Mouse (Mus musculus): Measurements from ENCODE around the gene Gm45808. TPM values are rescaled to one million over a fixed set of nuclear protein-coding genes. Genes with fewer than 3 reads are reported as not detected.

The Gm45808 gene
- polyA plus RNA-seq, 1 experiment from 2014 or later = 0.15 TPM

DNA sequence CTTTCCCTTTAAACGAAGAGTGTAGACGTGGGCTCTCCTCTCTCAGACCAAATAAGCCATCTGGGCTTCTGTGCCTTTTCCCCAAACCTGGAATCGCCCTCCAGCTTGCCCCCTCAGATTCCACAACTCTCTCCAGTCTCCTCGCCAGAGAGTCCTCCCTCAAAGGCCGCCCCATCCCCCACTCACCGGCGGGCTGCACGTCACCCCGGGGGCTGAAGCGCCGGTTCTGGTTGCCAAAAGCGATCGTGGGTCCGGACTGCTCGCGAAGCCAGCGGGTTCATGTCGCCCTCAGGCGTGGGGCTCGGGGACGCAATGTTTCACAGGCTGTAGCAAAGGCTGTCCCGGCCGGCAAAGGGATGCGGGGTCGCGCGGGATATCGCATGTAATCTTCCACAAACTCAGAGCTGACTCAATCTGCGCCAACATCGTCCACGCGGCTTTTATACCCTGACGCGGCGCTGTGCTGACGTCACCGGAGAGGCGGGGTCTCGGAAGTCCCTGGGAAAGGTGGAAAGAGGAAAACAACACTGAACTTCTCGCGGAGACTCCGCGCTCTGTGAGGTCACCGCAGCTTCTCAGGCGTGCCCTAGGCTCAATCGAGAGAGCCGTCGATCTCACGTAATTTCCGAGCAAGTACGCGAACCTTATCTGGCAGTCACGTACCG, 39.3 kb upstream of the Gm45808 start, which contains the start of the genes Ppp1r15a and Plekha4:
Gene Ppp1r15a (minus strand): TSS at position 460 of the 665 bp plus-strand sequence.
Gene Plekha4 (plus strand): TSS at position 522 of the 665 bp plus-strand sequence.
- 0 out of 2 replicates have a peak, but pooled peaks have one; percentile 7 for TF ChIP-seq CTCF (IDR thresholded peaks at IDR 0.05; ENCODE audit: low read depth)
- peak; percentile 58 for TF ChIP-seq EP300 (IDR thresholded peaks at IDR 0.05; ENCODE audit: low read depth)
- H3K4me2 ChIP-seq (ENCODE audit: low read depth, low read length) = peak within 1 kb of the TSS; percentile 73
- under 1% methylated on average over 54 of the region's 54 CpGs for WGBS (ENCODE audit: insufficient replicate concordance)

DNA sequence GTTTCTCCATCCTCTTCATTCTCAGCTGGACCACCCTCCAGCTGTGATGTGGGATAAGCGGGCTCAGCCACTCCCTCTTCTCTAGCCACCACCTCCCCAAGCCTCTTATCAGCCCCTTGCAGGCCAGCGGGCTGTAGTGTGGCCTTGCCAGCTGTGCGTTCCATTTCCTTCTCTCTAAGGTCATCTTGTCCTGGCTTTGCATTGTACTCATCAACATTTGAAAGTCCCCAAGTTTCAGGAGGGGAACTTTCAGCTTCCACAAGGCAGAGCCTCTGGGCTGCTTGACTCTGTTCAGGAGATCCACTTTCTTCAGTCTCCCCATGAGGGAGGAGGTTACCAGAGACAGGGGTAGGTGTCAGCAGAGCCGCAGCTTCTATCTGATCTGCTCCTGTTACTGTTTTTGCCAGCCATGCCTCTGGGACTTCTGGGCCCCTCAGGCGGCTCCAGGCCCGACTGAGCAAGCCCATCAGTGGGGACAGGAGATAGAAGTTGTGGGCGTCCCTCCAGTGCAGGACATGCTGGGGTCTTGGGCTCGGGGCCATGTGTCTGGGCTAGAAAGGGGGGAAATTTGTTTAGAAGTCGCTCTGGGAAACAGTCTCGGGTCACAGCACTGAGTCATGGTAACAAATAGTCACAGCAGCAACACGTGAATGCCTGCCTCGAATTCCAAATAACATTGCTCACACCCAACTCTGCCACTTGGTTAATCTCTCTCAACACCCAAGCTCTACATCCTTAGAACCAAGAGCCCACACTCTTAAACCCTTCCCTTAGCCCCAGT, 38.4 kb upstream of the Gm45808 start:
- no peak for TF ChIP-seq CTCF (IDR thresholded peaks at IDR 0.05; ENCODE audit: low read depth)
- peak; percentile 96 for TF ChIP-seq EP300 (IDR thresholded peaks at IDR 0.05; ENCODE audit: low read depth)
- peak; percentile 84 for DNase-seq
- peak; percentile 81 for ATAC-seq
- H3K27me3 ChIP-seq (ENCODE audit: insufficient read depth, low read length) = no peaks in the 10 kb centered on the region
- peaks cover 23% of the 10 kb centered on the region for H3K36me3 ChIP-seq (replicated peaks; ENCODE audit: insufficient read depth, low read length)
- peaks cover 29% of the 10 kb centered on the region for H3K4me1 ChIP-seq (ENCODE audit: insufficient read depth)
- peak overlapping the region; percentile 98 for H3K27ac ChIP-seq (ENCODE audit: low read depth)
- peak overlapping the region; percentile 96 for H3K9ac ChIP-seq (replicated peaks)
- peak overlapping the region; percentile 73 for H3K4me2 ChIP-seq (ENCODE audit: low read depth, low read length)
- no peaks in the 10 kb centered on the region for H3K9me3 ChIP-seq (ENCODE audit: low read length)
- peak overlapping the region; percentile 86 for H3K4me3 ChIP-seq (ENCODE audit: low read depth, low read length)
- 11% methylated on average over 12 of the region's 12 CpGs for WGBS (ENCODE audit: insufficient replicate concordance)

More for the DNA sequence above, 39.3 kb upstream of the Gm45808 start, which contains the start of the genes Ppp1r15a and Plekha4:
- DNase-seq (peak; percentile 97), ATAC-seq (peak; percentile 84)
- peaks cover 23% of the 10 kb centered on the region for H3K36me3 ChIP-seq (replicated peaks; ENCODE audit: insufficient read depth, low read length)
- H3K4me1 ChIP-seq (ENCODE audit: insufficient read depth) = peaks cover 30% of the 10 kb centered on the region
- peak within 1 kb of the TSS; percentile 86 for H3K4me3 ChIP-seq (ENCODE audit: low read depth, low read length)
- no peaks in the 10 kb centered on the region for H3K9me3 ChIP-seq (ENCODE audit: low read length)
- H3K9ac ChIP-seq (replicated peaks) = peak within 1 kb of the TSS; percentile 96
- H3K27ac ChIP-seq (ENCODE audit: low read depth) = peak within 1 kb of the TSS; percentile 98
- H3K27me3 ChIP-seq (ENCODE audit: insufficient read depth, low read length) = no peaks in the 10 kb centered on the region

DNA sequence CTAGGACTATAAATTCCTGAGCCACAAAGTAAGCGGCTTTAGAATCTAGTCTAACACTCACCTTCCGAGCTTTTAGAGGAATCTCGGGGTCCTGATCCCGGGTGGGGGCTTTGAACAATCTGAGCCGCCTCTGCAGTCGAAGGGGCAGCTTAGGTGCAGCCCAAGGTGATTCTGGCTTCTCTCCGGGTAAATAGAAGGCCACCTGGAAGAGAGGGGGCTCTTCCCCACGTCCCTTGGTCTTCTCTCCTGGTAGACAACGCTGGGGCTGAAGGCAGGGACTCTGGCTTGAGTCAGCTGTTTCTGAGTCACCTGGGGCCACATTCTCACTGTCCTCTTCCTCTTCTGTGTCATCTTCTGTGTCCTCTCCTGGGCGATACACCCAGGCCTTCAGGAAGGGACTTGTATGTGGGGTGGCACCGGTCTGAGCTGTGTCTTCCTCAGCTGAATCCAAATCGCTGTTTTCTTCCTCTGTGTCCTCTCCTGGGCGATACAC, 37.1 kb upstream of the Gm45808 start:
- H3K9ac ChIP-seq (replicated peaks) = peak overlapping the region; percentile 66
- ATAC-seq (no peak), DNase-seq (no peak)
- TF ChIP-seq EP300 (IDR thresholded peaks at IDR 0.05; ENCODE audit: low read depth) = no peak
- TF ChIP-seq CTCF (IDR thresholded peaks at IDR 0.05; ENCODE audit: low read depth) = no peak
- peaks cover 23% of the 10 kb centered on the region for H3K36me3 ChIP-seq (replicated peaks; ENCODE audit: insufficient read depth, low read length)
- H3K4me3 ChIP-seq (ENCODE audit: low read depth, low read length) = peak overlapping the region; percentile 86
- H3K9me3 ChIP-seq (ENCODE audit: low read length) = no peaks in the 10 kb centered on the region
- peaks cover 27% of the 10 kb centered on the region for H3K4me1 ChIP-seq (ENCODE audit: insufficient read depth)
- peak overlapping the region; percentile 68 for H3K27ac ChIP-seq (ENCODE audit: low read depth)
- H3K27me3 ChIP-seq (ENCODE audit: insufficient read depth, low read length) = no peaks in the 10 kb centered on the region
- 70% methylated on average over 12 of the region's 13 CpGs for WGBS (ENCODE audit: insufficient replicate concordance)
- H3K4me2 ChIP-seq (ENCODE audit: low read depth, low read length) = peak overlapping the region; percentile 82

DNA sequence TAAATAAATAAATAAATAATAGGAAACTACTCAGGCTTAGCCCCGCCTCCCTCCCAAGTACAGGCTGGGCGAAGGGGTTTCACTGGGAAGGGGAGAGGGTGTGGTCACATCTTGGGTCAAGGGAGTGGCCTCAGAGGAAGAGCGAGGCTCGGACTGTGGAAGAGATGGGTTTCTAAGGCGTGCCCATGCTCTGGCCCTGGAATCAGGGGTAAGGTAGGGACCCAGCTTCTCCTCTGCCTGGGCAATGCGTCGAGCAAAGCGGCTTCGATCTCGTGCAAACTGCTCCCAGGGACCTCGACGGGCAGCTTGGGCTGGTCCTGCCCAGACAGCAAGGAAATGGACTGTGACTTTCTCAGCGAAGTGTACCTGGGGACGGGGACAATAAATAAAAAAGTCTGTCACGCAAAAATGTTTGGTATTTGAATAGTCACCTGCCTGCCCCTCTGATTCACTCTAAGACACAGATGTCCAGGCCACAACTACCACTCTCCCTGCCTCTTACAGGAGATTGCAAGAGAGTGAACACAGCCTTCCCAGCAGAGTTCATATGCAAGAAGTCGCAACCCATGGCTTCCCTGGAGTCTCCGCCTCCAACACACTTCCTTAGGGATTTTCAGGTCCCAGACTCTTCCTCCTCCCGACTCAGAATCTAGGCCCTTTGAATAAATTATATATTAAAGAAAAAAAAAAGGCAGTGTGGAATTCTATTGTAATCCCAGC, 36.5 kb upstream of the Gm45808 start:
- no peak for DNase-seq
- 68% methylated on average over 18 of the region's 18 CpGs for WGBS (ENCODE audit: insufficient replicate concordance)
- Histone ChIP-seq H3K27me3 (ENCODE audit: insufficient read depth, low read length) (no peaks in the 10 kb centered on the region), H3K27ac (ENCODE audit: low read depth) (peak overlapping the region; percentile 68), H3K4me2 (ENCODE audit: low read depth, low read length) (peak overlapping the region; percentile 82), H3K9me3 (ENCODE audit: low read length) (no peaks in the 10 kb centered on the region), H3K4me1 (ENCODE audit: insufficient read depth) (peaks cover 27% of the 10 kb centered on the region), H3K9ac (replicated peaks) (peak overlapping the region; percentile 66), H3K36me3 (replicated peaks; ENCODE audit: insufficient read depth, low read length) (peaks cover 23% of the 10 kb centered on the region), H3K4me3 (ENCODE audit: low read depth, low read length) (peak overlapping the region; percentile 86)
- ATAC-seq = no peak
- TF ChIP-seq CTCF (IDR thresholded peaks at IDR 0.05; ENCODE audit: low read depth) (no peak), EP300 (IDR thresholded peaks at IDR 0.05; ENCODE audit: low read depth) (no peak)

DNA sequence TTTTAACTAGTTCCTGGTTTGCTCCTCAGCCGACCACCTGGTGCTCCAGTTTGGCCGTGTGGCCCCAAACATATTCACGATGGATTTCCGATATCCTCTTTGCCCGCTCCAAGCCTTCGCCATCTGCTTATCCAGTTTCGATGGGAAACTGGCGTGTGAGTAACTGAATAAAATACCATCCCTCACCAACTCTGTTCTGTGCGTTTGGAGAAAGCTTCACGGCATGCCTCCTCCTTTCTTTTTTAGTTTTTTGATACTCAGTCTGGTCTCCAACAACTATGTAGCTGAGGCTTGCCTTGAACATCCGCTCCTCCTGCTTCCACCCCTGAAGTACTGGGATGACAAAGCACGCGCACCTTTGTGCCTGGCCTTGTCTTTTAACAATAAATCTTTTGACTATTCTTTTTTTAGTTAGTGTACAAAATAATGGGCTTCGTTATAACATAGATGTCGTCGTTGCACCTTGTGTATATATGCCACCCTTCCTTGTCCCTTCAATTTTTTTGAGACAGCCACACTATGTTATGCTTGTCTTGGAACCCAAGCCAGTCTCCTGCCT, 35.7 kb upstream of the Gm45808 start:
- H3K27ac ChIP-seq (ENCODE audit: low read depth) = peak overlapping the region; percentile 68; the same call in 1 of the 2 replicates
- peak overlapping the region; percentile 66 for H3K9ac ChIP-seq (replicated peaks)

More for the DNA sequence above, 35.7 kb upstream of the Gm45808 start:
- WGBS (ENCODE audit: insufficient replicate concordance) = 54% methylated on average over 16 of the region's 16 CpGs
- ATAC-seq (no peak), DNase-seq (no peak)
- Histone ChIP-seq H3K9me3 (ENCODE audit: low read length) (no peaks in the 10 kb centered on the region), H3K4me3 (ENCODE audit: low read depth, low read length) (peak overlapping the region; percentile 86), H3K27me3 (ENCODE audit: insufficient read depth, low read length) (no peaks in the 10 kb centered on the region), H3K4me2 (ENCODE audit: low read depth, low read length) (peak overlapping the region; percentile 82), H3K4me1 (ENCODE audit: insufficient read depth) (peaks cover 27% of the 10 kb centered on the region), H3K36me3 (replicated peaks; ENCODE audit: insufficient read depth, low read length) (peaks cover 23% of the 10 kb centered on the region)
- TF ChIP-seq CTCF (IDR thresholded peaks at IDR 0.05; ENCODE audit: low read depth) = no peak
- TF ChIP-seq EP300 (IDR thresholded peaks at IDR 0.05; ENCODE audit: low read depth) = no peak

Data from liver, postnatal 0 days (tissue).